Mouse (Mus musculus) T-helper 2 cell (primary cell): ENCODE measurements around the gene Yipf3.

Experiments used
- in situ Hi-C: fragments of 300-600 bp; cut with MboI, MseI; formaldehyde crosslinking; loops from one replicate; pipeline ENCODE4 v1.15.1; 2025; ENCODE audit warnings: high pct_unique_total_duplicates

The Yipf3 gene

DNA sequence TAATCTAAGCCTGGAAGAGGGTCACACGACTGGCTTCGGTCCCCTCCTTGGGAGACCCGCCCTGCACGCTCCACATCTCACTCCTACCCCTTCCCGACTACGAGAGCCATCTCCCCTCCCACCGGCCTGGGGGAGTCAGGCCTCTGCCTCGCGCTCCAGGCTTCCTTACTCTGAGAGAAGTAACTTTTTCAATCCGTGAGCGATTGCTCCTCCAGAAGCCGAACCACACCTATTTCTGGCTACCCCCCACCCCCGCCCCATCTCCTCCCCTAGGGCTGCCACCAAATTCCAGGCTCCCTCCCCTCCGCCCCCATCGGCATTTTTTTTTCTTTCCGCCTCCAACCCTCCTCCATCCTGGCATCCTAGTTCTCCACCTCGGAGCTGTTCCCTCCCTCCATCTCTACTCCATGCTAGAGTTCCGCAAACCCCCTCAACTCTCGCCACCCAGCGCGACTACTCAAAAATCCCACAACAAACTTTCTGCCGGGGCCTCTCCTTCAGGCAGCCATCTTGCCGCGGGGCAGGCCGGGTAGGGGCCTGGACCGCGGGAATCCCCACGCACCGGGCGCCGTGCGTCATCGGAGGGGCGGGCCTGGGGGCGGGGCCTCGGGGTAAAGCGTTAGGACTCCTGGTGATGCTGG lies 34.7 kb downstream of the Yipf3 start, which contains the start of gene Tjap1:
Gene Tjap1, minus strand, starts transcription at position 544 of the 641 bp plus-strand sequence.
- in situ Hi-C loops = no loop called here

DNA sequence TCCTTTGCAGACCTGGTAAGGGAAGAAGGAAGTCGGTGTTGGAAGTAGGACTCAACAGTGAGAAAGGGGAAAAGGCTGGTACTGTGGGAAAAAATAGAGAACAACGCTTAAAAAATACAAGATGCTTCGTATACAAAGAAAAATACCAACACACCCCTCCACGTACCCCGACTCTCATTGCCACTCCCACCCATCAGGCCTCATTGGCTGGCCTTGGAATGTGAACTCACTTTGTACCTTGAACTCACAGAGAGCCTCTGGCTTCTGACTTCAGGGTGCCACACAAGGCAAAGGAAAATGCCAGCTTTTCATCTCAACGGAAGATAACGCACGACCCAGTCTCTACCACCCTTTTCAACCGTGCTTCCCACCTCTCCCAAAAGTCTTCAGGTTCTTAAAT lies 35.3 kb downstream of the Yipf3 start:
- in situ Hi-C loops = no loop called here

DNA sequence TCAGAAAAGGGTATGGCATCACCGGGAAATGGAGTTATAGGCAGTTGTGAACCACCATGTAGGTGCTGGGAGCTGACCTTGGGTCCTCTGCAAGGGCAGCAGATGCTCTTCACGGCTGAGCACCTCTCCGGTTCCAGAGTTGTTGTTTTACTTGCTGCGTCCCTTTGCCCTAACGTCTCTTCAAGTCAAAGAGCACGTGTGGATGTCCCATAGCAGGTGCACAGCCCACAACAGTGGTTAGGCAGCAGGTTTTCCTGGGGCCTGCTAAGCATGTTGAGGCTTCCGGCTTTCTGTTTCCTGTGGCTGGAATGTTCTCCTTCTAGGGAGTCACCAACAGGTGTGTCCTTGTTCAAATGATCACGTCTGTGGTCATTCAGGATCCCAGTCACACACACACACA lies 36.0 kb downstream of the Yipf3 start:
- in situ Hi-C loops = no loop called here

DNA sequence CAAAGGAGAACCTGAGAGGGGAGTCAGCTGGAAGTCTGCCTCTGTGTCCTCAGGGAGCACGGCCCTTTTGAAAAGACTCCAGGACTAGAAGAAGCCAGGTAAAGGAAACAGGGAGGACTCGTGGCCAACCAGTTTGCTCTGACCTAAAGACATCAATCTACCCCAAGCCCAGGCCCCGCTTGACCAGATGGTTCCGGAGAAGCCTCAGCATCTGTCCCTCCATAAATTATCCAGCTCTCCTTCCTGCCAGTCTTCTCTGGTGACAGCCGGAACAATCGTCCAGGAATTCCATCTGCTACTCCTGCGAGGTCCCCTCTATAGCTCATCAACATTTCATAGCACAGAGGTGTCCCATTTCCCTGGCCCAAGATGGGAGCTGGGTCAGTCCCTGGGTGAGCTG lies 36.8 kb downstream of the Yipf3 start:
- in situ Hi-C loops = no loop called here

DNA sequence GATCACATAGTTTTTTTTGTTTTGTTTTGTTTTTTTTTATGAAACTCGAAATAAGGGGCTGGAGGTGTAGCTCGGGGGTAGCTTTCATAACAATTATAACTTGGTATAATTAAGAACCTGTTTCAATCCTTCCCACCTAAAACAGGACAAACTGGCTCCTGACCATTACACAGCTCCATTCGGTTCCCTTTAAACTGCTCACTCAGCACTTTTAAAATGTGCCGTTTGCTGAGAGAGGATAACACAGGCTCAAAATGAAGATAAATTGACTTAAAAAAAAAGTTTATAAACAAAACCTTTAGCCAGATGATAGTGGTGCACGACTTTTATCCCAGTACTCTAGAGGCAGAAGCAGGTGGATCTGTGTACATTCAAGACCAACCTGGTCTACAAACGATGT lies 37.5 kb downstream of the Yipf3 start:
- in situ Hi-C loops = no loop called here

DNA sequence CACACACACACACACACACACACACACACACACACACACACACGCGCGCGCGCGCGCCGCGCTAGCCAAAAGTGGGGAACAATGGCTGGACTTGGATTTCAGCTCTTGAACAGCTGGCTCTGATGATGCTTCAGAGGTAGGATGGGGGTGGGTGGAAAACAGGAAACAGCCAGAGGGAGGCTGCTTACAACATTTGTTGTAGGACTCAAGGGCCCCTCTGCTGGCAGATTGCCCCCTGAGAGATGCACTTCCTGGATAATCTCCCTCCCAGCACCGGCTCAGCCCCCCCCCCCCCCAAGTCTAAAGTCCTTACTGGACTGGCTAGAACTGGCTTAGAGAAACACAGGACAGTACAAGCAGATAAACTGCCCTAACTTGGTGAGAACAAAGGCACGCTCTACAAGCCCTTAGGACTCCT lies 39.8 kb downstream of the Yipf3 start:
- in situ Hi-C loops = no loop called here

DNA sequence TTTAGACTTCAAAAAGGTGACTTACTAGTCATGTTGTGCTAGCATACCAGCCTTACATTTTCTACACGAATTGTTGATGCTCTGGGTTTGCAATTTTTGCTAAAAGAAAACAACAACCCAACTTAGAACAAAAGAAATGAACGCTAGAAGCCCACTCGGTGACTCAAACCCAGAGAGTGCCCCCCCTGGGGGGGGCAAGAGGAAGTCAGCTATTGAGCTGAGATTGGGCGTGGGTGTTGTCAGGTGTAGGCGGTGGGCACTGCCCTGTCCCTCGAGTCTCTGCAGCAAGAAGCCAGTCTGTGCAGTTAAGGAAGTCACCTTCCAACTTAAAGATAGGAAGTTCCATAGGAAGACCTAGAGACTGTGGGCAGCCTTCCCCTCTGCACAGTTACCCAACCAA lies 48.7 kb downstream of the Yipf3 start:
- in situ Hi-C loops = no loop called here

DNA sequence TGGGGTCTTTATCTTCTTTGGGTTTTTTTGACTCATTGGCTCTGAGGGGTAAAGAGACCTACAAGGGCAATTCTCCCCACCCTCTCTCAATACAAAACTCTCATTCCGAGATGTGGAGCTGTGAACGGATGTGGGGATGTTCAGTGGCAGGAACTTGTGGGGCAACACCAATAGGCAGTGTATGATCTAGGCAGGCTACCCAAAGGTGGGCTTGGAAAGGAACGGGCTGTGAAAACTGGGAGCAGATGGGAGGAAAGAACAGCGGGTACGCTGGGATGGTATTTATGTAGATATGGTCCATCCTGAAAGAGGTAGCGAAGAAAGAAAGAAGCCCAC lies 49.1 kb downstream of the Yipf3 start:
- in situ Hi-C loops = no loop called here

DNA sequence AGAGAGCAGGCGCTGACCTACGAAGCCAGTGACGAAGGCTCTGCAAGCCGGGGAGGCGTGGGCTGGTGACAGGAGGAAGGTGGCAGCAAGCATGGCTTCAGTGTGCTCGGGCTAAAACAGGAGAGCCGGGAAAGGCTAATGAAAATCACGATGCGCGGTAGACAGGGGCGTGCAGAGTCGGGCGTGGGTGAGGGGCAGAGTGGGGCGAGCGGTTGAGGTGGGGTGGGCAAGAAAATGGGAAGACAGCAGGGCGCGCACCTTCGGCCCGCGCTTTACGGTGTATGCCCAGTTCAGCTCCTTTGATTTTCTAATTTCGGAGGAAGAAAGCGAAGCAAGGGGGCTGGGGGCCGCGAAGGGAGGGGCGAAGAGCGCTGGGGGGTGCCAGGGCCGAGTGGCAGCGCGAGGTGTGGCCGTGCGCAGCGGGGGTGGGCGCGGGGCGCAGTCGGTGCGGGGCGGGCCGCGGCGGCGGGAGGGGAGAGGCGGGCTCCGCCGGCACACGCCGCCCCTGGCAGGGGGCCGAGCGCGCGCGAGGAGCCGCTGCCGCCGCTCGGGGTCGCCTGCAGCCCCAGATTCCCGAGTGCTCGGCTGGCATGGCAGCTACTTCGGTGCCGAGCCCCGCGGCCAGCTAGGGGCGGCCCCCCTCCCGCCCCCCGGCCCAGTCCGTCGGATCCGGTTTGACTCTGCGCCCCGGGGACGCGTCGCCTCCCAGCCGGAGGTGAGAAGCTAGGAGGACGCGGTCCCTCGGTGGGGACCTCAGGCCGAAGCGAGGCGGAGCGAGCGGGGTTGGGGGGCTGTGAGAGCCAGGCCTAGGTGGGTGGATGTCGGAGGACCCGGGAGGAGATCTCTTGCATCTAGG lies 49.7 kb downstream of the Yipf3 start, which contains the start of gene Dlk2:
Gene Dlk2, plus strand, starts transcription at position 58 of the 856 bp plus-strand sequence.
- in situ Hi-C loops = no loop called here

DNA sequence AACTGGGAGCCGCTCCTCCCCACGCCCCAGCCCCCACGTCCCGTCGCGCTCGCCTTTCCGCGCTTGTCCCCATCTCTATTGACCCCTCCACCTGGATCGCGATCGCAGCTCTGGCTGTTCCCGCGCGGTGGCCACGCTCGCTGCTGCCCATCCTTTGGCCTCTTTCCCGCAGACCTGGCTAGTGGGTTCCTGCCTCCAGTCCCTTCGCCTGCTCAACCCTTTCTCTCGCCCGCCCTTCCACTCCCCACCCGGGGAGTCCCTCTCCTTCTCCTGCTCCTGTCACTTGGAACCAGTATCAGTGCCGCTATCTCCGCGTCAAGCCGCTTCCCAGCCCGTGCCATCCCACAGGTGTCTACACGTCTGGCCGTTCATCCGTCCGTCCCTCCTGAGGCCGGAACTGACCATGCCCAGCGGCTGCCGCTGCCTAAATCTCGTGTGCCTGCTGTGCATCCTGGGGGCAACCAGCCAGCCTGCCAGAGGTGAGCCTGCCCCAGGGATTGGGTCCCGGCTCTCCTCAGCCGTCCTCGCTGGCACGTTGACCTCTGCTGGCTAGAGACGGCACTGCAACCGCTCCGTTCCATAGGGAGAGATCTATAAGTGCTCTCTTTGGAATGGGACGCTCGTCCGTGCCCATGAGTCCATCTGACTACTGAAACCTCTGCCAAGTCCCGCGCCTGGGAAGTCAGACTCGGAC lies 50.5 kb downstream of the Yipf3 start:
- in situ Hi-C loops = no loop called here

DNA sequence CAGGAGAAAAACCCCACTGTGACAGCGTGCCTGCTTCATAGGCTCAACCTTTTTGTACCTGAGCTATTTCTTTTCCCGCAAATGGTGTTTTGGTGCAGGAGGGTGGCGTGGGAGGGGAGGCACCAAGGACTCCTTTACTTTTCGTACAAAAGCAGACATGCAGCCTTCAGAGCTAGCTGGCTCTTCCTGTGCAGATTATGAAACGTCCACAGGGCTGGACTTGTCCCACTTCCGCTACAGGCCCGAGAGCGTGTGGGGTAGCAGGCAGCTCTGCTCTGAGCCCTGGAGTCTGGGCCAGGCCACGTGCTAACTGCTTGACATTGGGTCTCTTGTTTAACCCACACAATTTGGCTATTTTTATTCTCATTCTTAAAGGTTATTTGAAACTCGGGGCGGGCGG lies 54.0 kb downstream of the Yipf3 start:
- in situ Hi-C loops = no loop called here
